Mouse (Mus musculus) bone marrow macrophage, adult 2 months (primary cell): ENCODE results near the gene Depdc5.

Experiments
- CTCF ChIP-seq: IDR thresholded peaks from 2 replicates; pipeline ENCODE4 v1.5.1; 2012; ENCODE audit warnings: low read depth, mild to moderate bottlenecking, low read length, moderate library complexity
- POLR2A ChIP-seq: IDR thresholded peaks from 2 replicates; pipeline ENCODE4 v1.6.1; 2012; ENCODE audit warnings: mild to moderate bottlenecking, low read depth, low read length, borderline replicate concordance

DNA sequence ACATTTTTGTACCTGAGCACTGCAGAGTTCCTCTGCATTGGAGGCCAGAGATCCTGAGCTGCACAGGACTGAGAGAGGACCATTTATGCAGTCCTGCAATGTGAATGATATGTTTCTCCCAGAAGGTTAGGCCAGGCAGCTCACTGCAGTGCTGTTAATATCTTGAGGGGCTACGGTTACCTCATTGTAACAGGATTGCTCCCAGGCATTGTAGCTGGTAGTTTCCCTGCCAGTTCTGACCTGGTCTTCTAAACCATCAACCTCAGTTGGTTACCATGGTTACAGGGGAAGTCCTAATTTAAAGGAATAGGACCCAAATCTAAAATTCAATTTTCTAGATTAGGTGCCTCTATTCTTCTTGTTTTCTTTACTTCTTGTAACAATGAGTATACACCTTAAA is 121.9 kb downstream of the Depdc5 start:
- TF ChIP-seq POLR2A (no peak), CTCF (no peak)
